Mouse (Mus musculus): ENCODE measurements around the gene Amd1. TPM values are rescaled to one million over a fixed set of nuclear protein-coding genes. Genes with fewer than 3 reads are reported as not detected.
A peak's percentile ranks its signal among the peaks of the same experiment; 100 is the strongest.
"Not testable (repeated sequence)": the region's sequence is repeated elsewhere in the genome, so short reads cannot be mapped to it uniquely, and the experiment has no call there.

Amd1 gene
- polyA plus RNA-seq, 1 experiment from 2014 or later = 108 TPM

GRCm38 (mm10) chr10:40309884-40310635, 8.1 kb upstream of the Amd1 start:
- Histone ChIP-seq H3K4me3 (ENCODE audit: low read depth, low read length) (no peak overlapping the region), H3K9ac (ENCODE audit: low read length) (no peak overlapping the region), H3K27ac (ENCODE audit: low read depth, low read length) (no peak overlapping the region), H3K4me2 (ENCODE audit: low read depth, low read length, severe bottlenecking) (no peak overlapping the region), H3K9me3 (ENCODE audit: control insufficient read depth, low read length) (no peaks in the 10 kb centered on the region), H3K4me1 (replicated peaks; ENCODE audit: control insufficient read depth, insufficient read depth, low read length) (no peaks in the 10 kb centered on the region), H3K36me3 (ENCODE audit: control insufficient read depth, insufficient read depth, low read length) (no peaks in the 10 kb centered on the region), H3K27me3 (ENCODE audit: control insufficient read depth, insufficient read depth, low read length) (no peaks in the 10 kb centered on the region)
- ATAC-seq (replicated peaks; ENCODE audit: low FRiP score) (no peak), DNase-seq (ENCODE audit: low spot score) (peak; percentile 60)
- 54% methylated on average over 6 of the region's 6 CpGs for WGBS

GRCm38 (mm10) chr10:40307826-40308583, 6.0 kb upstream of the Amd1 start:
- no peaks in the 10 kb centered on the region for H3K27me3 ChIP-seq (ENCODE audit: control insufficient read depth, insufficient read depth, low read length)
- no peak overlapping the region for H3K9ac ChIP-seq (ENCODE audit: low read length)
- H3K4me3 ChIP-seq (ENCODE audit: low read depth, low read length) = no peak overlapping the region
- ATAC-seq (replicated peaks; ENCODE audit: low FRiP score) = no peak
- no peaks in the 10 kb centered on the region for H3K36me3 ChIP-seq (ENCODE audit: control insufficient read depth, insufficient read depth, low read length)
- no peak overlapping the region for H3K4me2 ChIP-seq (ENCODE audit: low read depth, low read length, severe bottlenecking)
- no peaks in the 10 kb centered on the region for H3K9me3 ChIP-seq (ENCODE audit: control insufficient read depth, low read length)
- DNase-seq (ENCODE audit: low spot score) = no peak
- WGBS = 66% methylated on average over 4 of the region's 4 CpGs
- no peaks in the 10 kb centered on the region for H3K4me1 ChIP-seq (replicated peaks; ENCODE audit: control insufficient read depth, insufficient read depth, low read length)
- H3K27ac ChIP-seq (ENCODE audit: low read depth, low read length) = no peak overlapping the region

DNA sequence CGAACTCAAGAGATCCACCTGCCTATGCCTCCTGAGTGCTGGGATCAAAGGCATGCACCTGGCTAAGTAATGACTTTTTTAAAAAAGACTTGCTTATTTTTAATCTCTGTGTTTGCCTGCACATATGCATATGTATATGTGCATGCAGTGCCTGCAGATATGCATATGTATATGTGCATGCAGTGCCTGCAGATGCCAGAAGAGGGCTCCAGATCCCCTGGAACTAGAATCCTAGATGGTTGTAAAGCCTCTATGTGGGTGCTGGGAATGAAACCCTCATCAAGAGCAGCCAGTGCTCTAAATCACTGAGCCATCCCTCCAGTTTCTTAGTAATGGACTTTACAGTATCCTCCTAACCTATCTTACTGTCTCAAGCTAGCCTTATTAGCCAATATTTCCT, 4.0 kb upstream of the Amd1 start:
- ATAC-seq (replicated peaks; ENCODE audit: low FRiP score) (no peak), DNase-seq (ENCODE audit: low spot score) (no peak)
- WGBS = 91% methylated on average over 1 of the region's 1 CpGs
- Histone ChIP-seq H3K27me3 (ENCODE audit: control insufficient read depth, insufficient read depth, low read length) (no peaks in the 10 kb centered on the region), H3K4me3 (ENCODE audit: low read depth, low read length) (no peak overlapping the region), H3K4me2 (ENCODE audit: low read depth, low read length, severe bottlenecking) (no peak overlapping the region), H3K9ac (ENCODE audit: low read length) (no peak overlapping the region), H3K4me1 (replicated peaks; ENCODE audit: control insufficient read depth, insufficient read depth, low read length) (no peaks in the 10 kb centered on the region), H3K27ac (ENCODE audit: low read depth, low read length) (no peak overlapping the region), H3K9me3 (ENCODE audit: control insufficient read depth, low read length) (no peaks in the 10 kb centered on the region), H3K36me3 (ENCODE audit: control insufficient read depth, insufficient read depth, low read length) (no peaks in the 10 kb centered on the region)

GRCm38 (mm10) chr10:40301181-40302075, 558 bp downstream of the Amd1 start:
- DNase-seq (ENCODE audit: low spot score) (peak; percentile 78), ATAC-seq (replicated peaks; ENCODE audit: low FRiP score) (peak; percentile 43)
- under 1% methylated on average over 78 of the region's 91 CpGs for WGBS

DNA sequence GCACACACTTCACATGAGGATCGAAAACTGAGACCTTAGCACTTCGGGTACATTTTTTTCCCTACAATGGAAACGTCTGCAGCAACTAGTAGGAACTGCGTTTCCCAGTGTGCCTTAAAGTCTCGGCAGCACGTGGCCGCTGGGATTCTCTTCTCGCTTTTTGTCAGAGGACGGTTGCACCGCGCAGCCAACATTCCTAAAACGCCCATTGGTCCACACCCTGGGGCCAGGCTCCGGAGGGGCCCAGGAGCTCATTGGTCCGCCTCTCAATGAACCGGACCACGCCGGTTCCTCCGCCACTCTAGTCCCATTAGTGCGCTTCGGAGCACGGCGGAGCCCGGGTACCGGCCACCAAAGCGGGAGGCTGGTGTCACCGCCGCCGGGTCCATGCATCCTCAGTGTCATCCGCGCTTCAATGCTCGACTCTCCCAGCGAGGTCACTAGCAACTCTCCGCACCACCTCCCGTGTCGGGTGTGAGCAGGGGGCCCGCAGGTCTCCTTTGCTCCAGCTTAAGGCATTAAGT, 1.3 kb downstream of the Amd1 start:
- Histone ChIP-seq H3K4me1 (replicated peaks; ENCODE audit: control insufficient read depth, insufficient read depth, low read length) (peaks cover 6% of the 10 kb centered on the region; the same call in 1 of the 2 replicates), H3K9me3 (ENCODE audit: control insufficient read depth, low read length) (no peaks in the 10 kb centered on the region), H3K36me3 (ENCODE audit: control insufficient read depth, insufficient read depth, low read length) (no peaks in the 10 kb centered on the region), H3K4me2 (ENCODE audit: low read depth, low read length, severe bottlenecking) (peak overlapping the region; percentile 72), H3K27me3 (ENCODE audit: control insufficient read depth, insufficient read depth, low read length) (no peaks in the 10 kb centered on the region), H3K9ac (ENCODE audit: low read length) (peak overlapping the region; percentile 96), H3K27ac (ENCODE audit: low read depth, low read length) (peak overlapping the region; percentile 84), H3K4me3 (ENCODE audit: low read depth, low read length) (peak overlapping the region; percentile 99)
- ATAC-seq (replicated peaks; ENCODE audit: low FRiP score) (peak; percentile 82), DNase-seq (ENCODE audit: low spot score) (peak; percentile 92)
- under 1% methylated on average over 36 of the region's 36 CpGs for WGBS

More at GRCm38 (mm10) chr10:40301181-40302075, 558 bp downstream of the Amd1 start:
- peak overlapping the region; percentile 84 for H3K27ac ChIP-seq (ENCODE audit: low read depth, low read length)
- H3K36me3 ChIP-seq (ENCODE audit: control insufficient read depth, insufficient read depth, low read length); H3K4me1 ChIP-seq (replicated peaks; ENCODE audit: control insufficient read depth, insufficient read depth, low read length); H3K27me3 ChIP-seq (ENCODE audit: control insufficient read depth, insufficient read depth, low read length); H3K9me3 ChIP-seq (ENCODE audit: control insufficient read depth, low read length): not testable (repeated sequence)
- H3K9ac ChIP-seq (ENCODE audit: low read length) = peak overlapping the region; percentile 96
- H3K4me3 ChIP-seq (ENCODE audit: low read depth, low read length) = peak overlapping the region; percentile 99
- peak overlapping the region; percentile 72 for H3K4me2 ChIP-seq (ENCODE audit: low read depth, low read length, severe bottlenecking)

DNA sequence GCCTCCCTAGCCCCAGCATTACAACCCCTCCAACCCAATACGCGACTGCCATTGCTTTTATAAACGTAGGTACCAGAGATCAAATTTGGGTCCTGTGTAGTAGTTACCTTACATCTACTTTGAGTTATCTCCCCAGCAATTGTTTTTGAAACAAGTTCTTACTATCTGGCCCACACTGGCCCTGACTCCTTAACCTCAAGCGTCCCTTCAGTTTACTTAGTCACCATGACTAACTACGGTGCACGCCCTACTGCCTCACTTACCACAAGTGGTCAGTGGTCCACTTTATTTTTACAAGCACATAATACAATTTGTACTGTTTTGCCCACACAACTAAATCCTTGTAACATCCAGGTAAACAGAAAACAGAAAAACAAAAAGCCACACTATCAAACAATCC, 9.3 kb downstream of the Amd1 start:
- H3K4me2 ChIP-seq (ENCODE audit: low read depth, low read length, severe bottlenecking) = no peak overlapping the region
- H3K27ac ChIP-seq (ENCODE audit: low read depth, low read length) = no peak overlapping the region
- H3K9ac ChIP-seq (ENCODE audit: low read length) = no peak overlapping the region
- no peak overlapping the region for H3K4me3 ChIP-seq (ENCODE audit: low read depth, low read length)
- no peaks in the 10 kb centered on the region for H3K9me3 ChIP-seq (ENCODE audit: control insufficient read depth, low read length)
- ATAC-seq (replicated peaks; ENCODE audit: low FRiP score) (no peak), DNase-seq (ENCODE audit: low spot score) (no peak)
- no peaks in the 10 kb centered on the region for H3K27me3 ChIP-seq (ENCODE audit: control insufficient read depth, insufficient read depth, low read length)
- no peaks in the 10 kb centered on the region for H3K4me1 ChIP-seq (replicated peaks; ENCODE audit: control insufficient read depth, insufficient read depth, low read length)
- H3K36me3 ChIP-seq (ENCODE audit: control insufficient read depth, insufficient read depth, low read length) = no peaks in the 10 kb centered on the region
- WGBS = 93% methylated on average over 6 of the region's 6 CpGs

GRCm38 (mm10) chr10:40286767-40287166, 15.2 kb downstream of the Amd1 start:
- Histone ChIP-seq H3K27me3 (ENCODE audit: control insufficient read depth, insufficient read depth, low read length) (no peaks in the 10 kb centered on the region), H3K4me1 (replicated peaks; ENCODE audit: control insufficient read depth, insufficient read depth, low read length) (no peaks in the 10 kb centered on the region), H3K9me3 (ENCODE audit: control insufficient read depth, low read length) (no peaks in the 10 kb centered on the region), H3K4me3 (ENCODE audit: low read depth, low read length) (no peak overlapping the region), H3K9ac (ENCODE audit: low read length) (no peak overlapping the region), H3K27ac (ENCODE audit: low read depth, low read length) (no peak overlapping the region), H3K36me3 (ENCODE audit: control insufficient read depth, insufficient read depth, low read length) (peaks cover 2% of the 10 kb centered on the region; the same call in 1 of the 2 replicates), H3K4me2 (ENCODE audit: low read depth, low read length, severe bottlenecking) (no peak overlapping the region)
- WGBS = 92% methylated on average over 1 of the region's 1 CpGs
- DNase-seq (ENCODE audit: low spot score) (no peak), ATAC-seq (replicated peaks; ENCODE audit: low FRiP score) (no peak)

GRCm38 (mm10) chr10:40285571-40285970, 16.4 kb downstream of the Amd1 start:
- 77% methylated on average over 1 of the region's 1 CpGs for WGBS
- Histone ChIP-seq H3K4me3 (ENCODE audit: low read depth, low read length) (no peak overlapping the region), H3K36me3 (ENCODE audit: control insufficient read depth, insufficient read depth, low read length) (peaks cover 2% of the 10 kb centered on the region; the same call in 1 of the 2 replicates), H3K27me3 (ENCODE audit: control insufficient read depth, insufficient read depth, low read length) (no peaks in the 10 kb centered on the region), H3K27ac (ENCODE audit: low read depth, low read length) (no peak overlapping the region), H3K9me3 (ENCODE audit: control insufficient read depth, low read length) (no peaks in the 10 kb centered on the region), H3K9ac (ENCODE audit: low read length) (no peak overlapping the region), H3K4me2 (ENCODE audit: low read depth, low read length, severe bottlenecking) (no peak overlapping the region), H3K4me1 (replicated peaks; ENCODE audit: control insufficient read depth, insufficient read depth, low read length) (no peaks in the 10 kb centered on the region)
- DNase-seq (ENCODE audit: low spot score) (no peak), ATAC-seq (replicated peaks; ENCODE audit: low FRiP score) (no peak)

Measured in forebrain, embryonic 11.5 days (tissue).